Mouse (Mus musculus): ENCODE results near the gene Pgap2. TPM values are rescaled to one million over a fixed set of nuclear protein-coding genes. Genes with fewer than 3 reads are reported as not detected.

The Pgap2 gene
- polyA plus RNA-seq, 1 experiment = 15.1 TPM

DNA sequence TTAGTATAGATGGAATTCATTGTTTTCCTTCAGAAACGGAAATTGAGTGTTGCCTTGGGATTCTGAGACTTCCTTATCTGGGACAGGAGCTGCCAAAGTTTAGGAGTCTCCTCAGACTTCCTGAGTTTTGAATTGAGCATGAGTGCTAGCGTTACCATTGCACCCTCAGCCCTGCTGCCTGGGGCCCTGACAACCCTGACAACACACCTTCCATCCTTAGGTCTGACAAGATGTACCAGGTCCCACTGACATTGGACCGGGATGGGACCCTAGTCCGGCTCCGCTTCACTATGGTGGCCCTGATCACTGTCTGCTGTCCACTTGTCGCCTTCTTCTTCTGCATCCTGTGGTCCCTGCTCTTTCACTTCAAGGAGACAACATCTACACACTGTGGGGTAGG is 16.0 kb downstream of the Pgap2 start:
- TF ChIP-seq GATA1 (IDR thresholded peaks at IDR 0.05; ENCODE audit: low read length) = no peak

DNA sequence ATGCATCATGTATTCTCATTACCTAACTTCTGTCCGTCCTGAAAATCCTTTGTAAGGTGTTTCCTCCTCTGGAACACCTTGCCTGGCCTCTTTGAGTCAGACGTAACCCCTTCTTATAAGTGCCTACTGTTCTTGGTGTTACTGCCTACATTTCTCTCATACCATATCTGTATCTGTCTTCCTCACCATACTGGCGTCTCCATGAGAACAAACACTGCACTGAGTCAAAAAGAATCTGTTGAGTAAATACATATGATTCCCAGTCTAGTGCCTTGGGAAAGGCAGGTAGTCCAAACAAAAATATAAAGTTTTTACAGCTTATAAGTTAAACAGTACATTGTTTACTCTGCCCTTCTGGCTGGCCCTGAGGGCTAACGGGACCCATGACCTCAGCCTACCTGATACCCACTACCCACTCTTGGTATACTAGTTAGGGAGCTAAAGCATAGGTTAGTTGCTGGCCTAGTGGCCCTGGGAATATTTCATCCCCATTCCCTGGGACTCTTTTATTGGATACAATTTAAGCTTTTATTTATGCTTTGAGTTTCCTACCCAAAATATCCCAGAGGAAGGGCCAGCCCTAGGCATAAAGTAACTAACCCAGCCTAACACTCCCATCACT is 18.2 kb downstream of the Pgap2 start:
- TF ChIP-seq GATA1 (IDR thresholded peaks at IDR 0.05; ENCODE audit: low read length) = no peak

DNA sequence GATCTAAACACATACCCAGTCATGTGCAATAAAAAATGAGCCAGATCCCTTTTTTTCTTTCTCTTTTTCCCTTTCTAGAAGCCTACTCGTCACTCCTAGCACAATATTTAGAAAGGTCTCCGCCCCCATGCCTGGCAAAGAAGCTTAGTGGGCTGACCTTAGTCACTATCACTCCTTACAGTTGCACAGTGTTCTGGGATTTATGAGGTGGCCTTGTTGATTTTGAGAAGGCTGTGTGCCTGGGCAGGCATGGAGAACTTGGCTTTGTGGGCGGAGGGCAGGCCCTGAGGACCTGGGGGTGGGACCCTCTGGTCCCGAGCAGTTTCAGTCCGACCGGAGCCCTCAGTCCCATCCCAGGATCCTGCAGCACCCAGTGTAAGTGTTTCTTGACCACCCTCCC is 19.8 kb downstream of the Pgap2 start:
- no peak for TF ChIP-seq GATA1 (IDR thresholded peaks at IDR 0.05; ENCODE audit: low read length)

DNA sequence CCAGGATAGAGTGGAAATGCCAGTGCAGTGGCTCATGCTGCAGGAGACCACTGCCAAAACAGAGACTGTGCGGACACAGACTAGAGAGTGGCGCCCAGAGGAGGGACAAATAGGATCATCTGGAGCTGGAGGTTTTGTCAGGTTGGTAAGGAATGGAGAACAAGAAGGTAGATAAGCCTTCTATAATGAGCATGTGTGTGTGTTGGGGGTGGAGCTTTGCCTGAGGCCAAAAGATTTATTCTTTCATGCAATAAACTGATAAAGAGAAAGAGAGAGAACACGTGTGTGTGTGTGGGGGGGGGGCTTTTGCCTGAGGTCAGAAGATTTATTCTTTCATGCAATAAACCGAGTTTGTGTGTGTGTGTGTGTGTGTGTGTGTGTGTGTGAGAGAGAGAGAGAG is 23.1 kb downstream of the Pgap2 start:
- TF ChIP-seq GATA1 (IDR thresholded peaks at IDR 0.05; ENCODE audit: low read length) = no peak

DNA sequence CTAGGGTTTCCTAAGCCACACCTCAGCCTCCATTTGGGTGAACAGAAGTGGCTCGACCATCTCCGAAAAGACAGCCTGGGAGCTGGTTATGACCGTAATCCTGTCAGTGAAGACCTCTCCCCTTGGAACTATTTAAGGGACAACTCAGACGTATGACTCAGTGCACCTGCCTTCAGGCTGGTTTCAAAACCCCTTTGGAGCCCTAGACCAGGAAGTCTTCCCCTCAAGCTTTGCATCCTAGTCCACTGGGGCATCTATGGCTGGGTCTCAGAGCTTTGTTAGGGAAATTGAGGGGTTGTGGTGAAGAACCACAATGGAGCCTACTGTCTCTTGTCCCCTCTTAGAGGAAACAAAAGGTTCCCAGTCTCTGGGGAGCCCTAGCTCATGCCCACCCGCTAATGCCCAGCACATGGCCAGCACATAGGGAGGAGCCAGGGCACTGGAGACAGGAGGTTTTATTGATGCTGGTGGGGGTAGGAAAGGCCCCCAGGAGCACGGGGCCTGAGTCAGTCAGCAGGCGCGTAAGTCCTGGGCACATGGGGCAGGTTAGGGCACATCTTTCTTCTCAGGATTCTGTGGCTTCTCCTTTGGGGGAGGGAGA is 28.8 kb downstream of the Pgap2 start:
- TF ChIP-seq GATA1 (IDR thresholded peaks at IDR 0.05; ENCODE audit: low read length) = no peak

DNA sequence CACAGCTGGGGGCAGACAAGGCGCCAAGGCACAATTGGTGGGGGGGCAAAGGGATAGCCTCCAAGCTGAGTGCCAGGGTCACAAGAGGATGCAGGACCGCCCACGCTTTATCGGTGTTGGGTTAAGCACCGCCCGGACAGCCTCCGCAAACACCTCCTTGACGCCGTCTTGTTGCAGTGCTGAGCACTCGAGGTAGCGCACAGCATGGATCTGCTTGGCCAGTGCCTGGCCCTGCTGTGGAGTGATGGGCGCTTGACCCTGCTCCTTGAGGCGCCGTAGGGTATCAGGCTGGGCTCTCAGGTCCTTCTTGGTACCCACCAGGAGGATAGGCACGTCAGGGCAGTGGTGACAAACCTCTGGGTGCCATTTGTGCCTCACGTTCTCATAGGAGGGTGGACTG is 29.6 kb downstream of the Pgap2 start:
- TF ChIP-seq GATA1 (IDR thresholded peaks at IDR 0.05; ENCODE audit: low read length) = no peak

DNA sequence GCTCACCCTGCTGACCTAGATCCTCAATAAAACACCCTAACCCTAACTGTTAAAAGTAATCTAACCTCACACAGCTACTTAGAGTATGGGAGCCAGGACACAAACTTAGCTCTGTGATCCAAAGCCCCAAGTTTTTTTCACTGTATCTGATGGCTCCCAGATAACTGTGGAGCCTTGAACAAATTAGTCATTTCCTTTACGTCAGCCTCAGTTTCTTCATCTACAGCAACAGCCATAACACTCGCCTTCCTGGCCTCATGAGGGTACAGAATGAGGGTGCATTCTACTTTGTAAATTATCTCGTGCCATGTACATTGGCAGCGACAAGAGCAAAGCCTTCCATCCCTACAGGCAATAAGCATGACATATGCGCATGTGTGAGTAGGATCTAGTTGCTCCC is 32.4 kb downstream of the Pgap2 start:
- peak; percentile 39 for TF ChIP-seq GATA1 (IDR thresholded peaks at IDR 0.05; ENCODE audit: low read length)

DNA sequence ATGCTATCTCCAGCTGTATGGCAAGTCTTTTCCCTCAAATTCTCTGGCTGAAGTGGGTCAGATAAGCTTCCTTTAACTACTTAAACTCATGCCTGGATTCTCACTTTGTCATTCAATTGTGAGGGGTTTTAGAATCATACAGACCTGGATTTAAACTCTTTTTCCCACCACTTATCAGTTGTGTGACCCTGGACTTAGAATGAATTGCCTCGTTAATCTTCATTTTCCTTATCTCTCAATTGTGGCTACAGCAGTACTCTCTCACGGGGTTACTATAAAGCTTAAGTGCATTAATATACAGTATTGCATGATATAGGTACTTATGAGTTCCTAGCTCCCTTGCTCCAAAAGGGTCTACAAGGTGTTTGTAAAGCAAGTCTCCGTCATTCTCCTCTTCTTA is 32.9 kb downstream of the Pgap2 start:
- no peak for TF ChIP-seq GATA1 (IDR thresholded peaks at IDR 0.05; ENCODE audit: low read length)

DNA sequence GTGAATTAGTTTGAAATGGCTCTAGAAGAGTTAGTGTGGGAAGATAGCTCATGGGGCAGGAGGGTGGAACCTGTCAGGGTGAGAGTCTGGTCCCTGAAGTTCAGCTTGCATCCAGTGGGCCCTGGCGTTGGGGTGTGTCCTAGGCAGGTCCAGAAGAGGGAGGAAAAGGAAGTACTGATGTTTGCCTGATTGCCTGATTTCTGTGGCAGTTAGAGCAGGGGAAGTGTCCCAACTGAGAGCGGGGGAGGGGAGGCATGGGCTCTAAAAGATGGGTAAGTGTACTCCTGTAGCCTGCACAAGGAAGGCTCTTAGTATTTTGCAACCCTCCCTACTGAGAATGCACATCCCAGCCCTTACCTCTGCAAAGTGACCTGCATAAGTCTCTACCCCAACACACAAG is 33.9 kb downstream of the Pgap2 start:
- TF ChIP-seq GATA1 (IDR thresholded peaks at IDR 0.05; ENCODE audit: low read length) = no peak

DNA sequence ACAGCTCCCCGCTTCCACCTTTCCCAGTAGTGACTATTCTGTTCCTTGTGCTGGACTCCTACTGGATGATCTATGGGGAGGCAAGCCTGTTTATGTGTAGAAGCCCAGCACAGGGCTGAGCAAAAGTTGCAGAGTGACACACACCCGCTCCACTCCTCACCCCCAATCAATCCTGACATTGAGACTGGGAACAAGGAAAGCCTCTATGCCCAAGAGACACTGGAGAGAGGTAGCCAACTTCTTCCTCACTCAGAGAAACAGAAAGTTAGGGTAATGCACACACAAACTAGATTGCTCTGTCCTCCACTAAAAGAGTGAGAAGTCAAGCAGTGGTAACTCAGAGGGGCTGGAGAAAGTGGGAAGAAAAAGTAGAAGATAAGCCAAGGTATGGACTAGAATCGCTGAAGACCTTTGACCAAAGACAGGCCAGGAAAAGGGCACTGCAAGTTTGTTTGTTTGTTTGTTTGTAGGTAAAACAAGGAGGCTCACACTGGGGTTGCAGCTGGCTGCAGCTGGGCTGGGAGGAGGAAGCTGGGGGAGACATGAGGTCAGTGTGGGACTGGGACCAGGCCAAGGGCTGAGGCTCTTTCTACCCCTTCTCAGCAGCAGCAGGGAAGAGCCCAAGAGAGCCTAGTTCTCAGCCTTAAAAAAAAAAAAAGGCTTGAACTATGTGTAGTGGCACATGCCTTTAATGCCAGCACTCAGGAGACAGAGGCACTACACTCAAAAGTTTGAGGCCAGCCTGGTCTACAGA is 35.0 kb downstream of the Pgap2 start:
- TF ChIP-seq GATA1 (IDR thresholded peaks at IDR 0.05; ENCODE audit: low read length) = no peak

DNA sequence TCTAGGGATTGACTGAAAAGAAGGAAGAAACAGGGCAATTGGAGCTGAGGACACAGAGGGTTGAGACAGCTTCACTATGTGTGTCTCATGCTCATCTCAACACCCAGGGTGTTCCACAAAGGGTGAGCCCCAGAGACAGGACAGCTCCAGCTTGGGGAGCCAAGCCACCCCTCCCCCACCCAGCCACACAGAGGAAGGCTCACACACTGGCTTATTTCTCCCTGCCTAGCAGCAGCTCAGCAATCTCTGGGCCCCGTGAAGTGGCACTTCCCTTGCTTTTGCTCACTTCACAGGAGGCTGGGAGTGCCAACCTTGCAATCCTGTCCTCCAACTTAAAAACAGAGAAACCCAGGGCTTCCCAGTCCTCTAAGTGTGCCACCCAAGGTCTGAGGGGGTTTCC is 35.8 kb downstream of the Pgap2 start:
- TF ChIP-seq GATA1 (IDR thresholded peaks at IDR 0.05; ENCODE audit: low read length) = no peak

DNA sequence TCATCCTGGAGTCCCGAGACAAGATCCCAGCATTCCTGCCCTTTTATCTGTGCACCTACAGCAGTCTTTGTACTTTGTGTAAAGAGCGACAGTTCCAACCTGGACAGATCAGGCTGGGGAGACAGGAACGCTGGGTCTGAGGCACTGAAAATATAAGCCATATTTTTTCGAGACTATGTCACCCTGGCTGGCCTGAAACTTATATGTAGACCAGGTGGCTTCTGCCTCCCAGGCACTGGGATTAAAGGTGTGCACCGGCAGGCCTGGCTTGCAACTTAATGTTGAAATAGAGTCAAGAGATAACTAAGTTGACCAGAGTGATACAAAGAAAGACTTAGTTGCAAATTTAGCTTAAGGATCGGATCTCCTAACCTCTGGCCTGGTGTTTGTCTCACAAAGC is 36.3 kb downstream of the Pgap2 start:
- TF ChIP-seq GATA1 (IDR thresholded peaks at IDR 0.05; ENCODE audit: low read length) = no peak

DNA sequence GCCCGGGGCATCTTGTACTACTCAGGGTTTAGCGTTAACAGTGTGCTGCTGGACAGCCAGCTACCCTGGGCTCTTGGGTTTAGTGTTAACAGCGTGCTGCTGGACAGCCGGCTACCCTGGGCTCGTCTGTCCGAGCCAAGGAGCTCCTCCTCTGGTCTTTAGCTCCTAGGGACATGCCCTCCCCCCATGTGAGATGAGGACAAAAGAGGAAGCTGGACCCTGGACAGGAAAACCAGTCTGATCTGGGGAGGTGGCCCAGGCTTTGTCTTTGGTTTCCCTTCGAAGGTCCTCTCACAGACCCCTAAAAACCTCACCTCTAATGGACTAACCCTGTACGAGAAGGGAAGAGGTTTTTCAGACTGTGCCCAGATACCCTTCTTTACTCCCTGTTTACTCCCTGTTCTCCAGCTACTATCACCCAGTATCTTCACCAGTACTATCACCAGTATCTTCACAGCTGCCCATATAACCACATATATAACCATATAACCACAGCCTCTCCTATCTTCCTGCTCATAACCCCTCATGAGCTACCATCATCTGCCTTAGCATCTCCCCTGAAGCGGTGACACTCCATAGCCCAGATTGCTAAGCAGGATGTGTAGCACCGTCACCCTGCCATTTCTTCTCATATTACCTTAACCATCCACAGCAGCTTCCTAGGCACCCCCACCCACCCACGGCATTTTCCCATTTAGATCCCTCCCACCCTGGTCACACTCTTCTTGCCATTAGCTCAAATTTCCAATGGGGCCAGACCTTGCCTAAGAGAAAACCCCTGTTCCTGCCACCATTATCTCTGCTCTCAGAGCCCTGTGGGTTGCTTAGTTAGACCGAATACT is 37.2 kb downstream of the Pgap2 start:
- peak; percentile 78 for TF ChIP-seq GATA1 (IDR thresholded peaks at IDR 0.05; ENCODE audit: low read length)

DNA sequence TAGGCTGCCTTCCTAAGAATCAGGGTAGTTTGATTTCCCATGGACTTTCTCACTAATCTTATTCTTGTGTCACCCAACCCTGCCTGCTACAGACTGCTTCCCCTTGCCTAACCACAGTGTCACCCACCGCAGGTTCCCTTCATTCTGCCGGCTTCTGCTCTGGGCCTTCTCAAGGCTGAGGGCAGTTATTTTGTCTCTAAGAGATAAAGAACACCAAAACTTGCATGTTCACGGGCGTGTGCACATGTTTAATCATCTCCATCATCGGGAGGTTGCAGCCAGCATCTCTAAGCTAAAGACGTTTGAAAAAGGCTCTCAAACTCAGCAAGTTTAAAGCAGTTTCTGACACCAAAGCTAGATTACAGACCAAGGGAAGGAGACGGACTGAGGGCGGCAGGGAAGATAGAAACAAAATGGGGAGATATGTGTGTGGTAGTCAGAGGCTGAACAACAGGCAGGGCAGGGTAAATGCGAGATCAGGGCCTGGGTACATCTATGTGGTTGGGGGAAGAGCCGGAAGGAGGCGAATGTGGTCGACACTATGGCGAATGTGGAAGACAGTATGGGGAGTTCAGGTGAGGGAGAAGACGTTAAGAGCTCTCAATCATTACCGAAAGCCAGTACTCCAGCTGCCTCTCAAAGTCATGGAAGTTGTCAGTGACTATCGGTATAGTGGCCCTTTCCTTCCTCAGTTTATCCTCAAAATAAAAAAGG is 38.8 kb downstream of the Pgap2 start:
- no peak for TF ChIP-seq GATA1 (IDR thresholded peaks at IDR 0.05; ENCODE audit: low read length)

DNA sequence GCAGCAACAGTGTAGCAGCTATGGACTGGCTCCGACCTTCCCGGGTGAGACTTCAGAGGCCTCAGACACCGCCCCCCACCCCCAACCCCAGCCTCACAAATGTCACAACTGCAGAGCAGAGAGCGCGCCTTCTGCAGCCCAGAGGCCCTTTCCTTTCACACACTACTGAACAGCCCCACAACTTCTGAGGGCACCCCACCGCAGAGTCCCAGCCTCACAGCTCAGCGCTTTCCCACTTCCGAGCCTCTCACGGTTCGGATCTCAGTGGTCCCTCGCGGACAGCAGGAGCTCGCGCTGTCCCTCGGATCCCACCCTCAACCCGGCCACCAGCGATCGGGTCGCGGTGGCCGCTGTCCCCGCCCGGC is 39.5 kb downstream of the Pgap2 start:
- no peak for TF ChIP-seq GATA1 (IDR thresholded peaks at IDR 0.05; ENCODE audit: low read length)

Data from G1E-ER4 (cell line).